Mouse (Mus musculus) brain, embryonic 14.5 days (tissue): ENCODE measurements around the gene Elk3. TPM values are rescaled to one million over a fixed set of nuclear protein-coding genes. Genes with fewer than 3 reads are reported as not detected.

Experiments used
- DNase-seq: peaks from one replicate; pipeline ENCODE4 v3.0.0-alpha.2; 2011; ENCODE audit warnings: low read depth
- CTCF ChIP-seq: fragments of 200-500 bp; IDR thresholded peaks from 2 replicates; pipeline ENCODE4 v1.5.1; 2012; ENCODE audit warnings: inconsistent platforms, mild to moderate bottlenecking, moderate library complexity, borderline replicate concordance; ENCODE audit not compliant: insufficient read depth, insufficient read length; ENCODE audit errors: extremely low read depth
- POLR2A ChIP-seq: fragments of 200-500 bp; IDR thresholded peaks from 2 replicates; pipeline ENCODE4 v1.6.1; 2012; ENCODE audit warnings: mild to moderate bottlenecking, inconsistent platforms, borderline replicate concordance; ENCODE audit not compliant: poor library complexity, insufficient read depth, insufficient read length, severe bottlenecking; ENCODE audit errors: extremely low read depth
- polyA plus RNA-seq: library from polyadenylated mRNA; depleted of rRNA; stranded (reverse); fragments of >200 nt; gene quantifications from 2 replicates; pipeline ENCODE4 v1.2.3, GENCODE M21; 2012

The Elk3 gene
- polyA plus RNA-seq, 1 experiment = 16.0 TPM

DNA sequence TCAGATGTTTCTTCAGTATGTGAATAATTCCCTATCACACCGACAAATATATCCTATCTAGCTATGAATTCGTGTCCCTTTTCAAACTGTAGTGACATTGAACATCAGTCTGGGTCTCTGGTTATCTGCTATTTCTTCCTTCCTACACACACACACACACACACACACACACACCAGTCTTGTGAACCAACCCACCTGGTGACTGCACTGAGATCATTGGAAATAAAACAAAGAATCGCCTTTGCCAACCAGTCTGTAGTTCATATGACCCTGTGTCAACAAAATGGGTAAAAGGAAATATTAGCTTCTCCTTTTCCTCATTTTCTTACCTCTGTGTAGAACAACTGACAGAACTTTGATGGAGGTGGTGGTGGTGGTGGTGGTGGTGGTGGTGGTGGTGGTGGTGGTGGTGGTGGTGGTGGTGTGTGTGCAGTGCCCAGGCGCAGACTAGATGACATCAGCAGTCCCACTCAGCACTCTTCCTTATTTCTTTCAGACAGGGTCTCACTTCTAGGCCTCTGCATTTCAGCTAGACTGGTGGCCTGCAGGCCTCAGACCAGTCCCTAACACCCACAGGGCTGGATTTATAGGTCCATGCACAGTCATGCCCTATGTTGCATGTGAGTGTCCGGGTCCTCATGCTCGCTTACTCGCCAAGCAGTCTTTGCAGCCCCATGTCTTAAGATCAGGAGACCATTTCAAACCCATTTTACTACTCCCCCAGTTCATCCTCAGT lies 64.6 kb downstream of the Elk3 start:
- no peak for TF ChIP-seq POLR2A
- TF ChIP-seq CTCF = no peak
- DNase-seq = no peak

DNA sequence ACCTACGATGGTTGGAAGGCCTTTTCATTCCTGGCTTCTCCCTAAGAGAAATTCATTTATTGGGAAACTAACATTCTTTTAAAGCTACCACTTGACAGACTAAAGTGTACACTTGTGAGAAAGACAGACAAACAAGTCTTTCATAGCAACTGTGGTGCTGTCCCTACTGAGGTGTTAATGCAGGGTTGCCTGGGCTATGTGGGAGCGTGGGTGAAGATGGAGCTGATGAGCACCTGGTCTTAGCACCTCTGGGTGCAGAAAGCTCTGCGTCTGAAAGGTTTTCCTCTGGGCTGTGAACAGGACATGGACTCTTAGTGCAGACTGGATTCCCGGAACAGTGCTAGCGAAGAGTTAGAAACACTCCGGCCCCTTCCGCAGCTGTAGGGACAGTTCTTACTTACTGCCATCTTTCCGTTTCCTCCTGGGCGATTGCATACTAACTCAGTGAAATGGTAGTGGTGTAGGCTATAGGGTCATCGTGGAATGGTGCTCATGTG lies 66.7 kb downstream of the Elk3 start:
- TF ChIP-seq POLR2A (no peak), CTCF (no peak)
- DNase-seq = no peak

DNA sequence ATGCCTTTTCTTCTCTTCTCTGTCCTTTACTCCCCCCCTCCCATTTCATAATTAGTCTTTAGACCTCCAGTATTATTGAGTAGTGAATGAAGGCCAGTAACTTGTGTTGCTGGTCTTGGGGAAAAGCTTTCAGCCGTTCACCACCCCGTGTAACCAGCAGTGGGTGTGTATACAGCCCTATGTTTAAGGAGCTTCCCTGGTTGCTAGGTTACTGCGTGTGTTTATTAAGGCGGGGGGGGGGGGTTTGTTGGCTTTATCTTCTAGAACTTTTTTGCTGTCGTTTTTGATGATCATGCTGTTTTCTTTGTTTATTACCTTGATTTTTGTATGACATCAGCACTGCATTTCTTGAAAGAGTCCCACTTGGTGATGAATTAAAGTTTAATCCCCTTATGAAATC lies 68.1 kb downstream of the Elk3 start:
- TF ChIP-seq POLR2A (no peak), CTCF (no peak)
- DNase-seq = no peak

DNA sequence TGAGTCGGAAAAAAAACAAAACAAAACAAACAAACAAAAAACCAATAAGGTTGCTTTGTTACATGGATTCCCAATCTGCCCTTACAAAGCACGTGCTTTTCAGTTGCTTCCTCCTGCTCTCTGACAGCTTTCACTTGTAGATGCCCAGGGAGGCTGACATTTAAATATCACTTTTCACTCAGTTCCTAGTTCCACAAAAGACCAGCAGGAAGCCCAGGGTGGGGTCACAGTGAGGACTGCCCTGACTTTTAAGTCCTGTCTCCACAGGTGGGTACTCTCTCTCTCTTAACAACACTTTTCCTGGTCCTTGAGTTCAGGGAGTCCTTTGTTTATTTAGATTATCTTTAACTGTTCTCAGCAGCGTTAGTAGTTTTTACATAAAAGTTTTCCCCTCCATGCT lies 68.7 kb downstream of the Elk3 start:
- TF ChIP-seq CTCF = no peak
- TF ChIP-seq POLR2A = no peak
- no peak for DNase-seq

DNA sequence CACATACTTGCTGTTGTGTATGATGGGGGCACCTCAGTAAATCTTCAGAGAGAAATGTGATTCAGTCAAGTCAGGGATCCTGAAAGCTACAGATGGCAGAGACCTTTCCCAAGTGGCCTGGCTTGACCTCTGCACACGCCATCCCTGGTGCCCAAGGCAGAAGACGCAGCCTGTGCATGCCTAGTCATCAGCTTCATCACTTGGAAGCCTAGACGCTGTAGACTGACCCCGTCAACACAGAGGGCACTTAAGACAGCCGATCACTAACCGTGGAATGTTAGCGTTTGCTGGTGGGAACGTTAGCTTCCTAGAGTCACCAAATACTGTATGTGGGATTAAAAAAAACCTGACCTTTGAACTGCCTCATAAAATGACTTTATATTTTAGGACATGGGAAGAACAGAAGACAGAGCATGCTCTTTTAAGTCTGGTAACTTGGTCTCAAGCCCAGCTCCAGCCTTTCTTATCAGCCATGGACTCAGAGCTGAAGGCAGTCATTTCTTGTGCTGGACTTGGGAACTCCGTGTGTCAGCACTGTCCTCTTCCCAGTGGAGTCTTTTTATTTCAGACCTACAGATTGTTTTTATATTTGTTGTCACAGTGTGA lies 71.6 kb downstream of the Elk3 start:
- DNase-seq = no peak
- TF ChIP-seq POLR2A (no peak), CTCF (no peak)

DNA sequence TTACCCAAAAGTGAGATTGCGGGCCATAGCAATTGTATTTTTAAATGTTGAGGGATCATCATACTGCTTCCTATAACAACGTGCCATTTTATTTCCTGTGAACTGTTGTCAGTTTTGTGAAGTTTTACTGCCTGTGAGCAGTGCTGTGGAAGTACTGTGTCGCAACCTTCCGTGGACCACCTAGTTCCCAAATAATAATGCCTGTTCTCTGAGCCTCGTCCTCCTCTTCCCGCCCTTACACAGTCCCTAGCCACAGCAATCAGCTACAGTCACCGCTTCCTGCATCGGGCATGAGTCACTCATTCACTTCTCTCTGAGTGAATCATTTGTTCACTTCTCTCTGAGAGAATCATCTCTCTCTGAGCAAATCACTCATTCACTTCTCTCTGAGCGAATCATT lies 76.2 kb downstream of the Elk3 start:
- no peak for TF ChIP-seq CTCF
- DNase-seq = no peak

DNA sequence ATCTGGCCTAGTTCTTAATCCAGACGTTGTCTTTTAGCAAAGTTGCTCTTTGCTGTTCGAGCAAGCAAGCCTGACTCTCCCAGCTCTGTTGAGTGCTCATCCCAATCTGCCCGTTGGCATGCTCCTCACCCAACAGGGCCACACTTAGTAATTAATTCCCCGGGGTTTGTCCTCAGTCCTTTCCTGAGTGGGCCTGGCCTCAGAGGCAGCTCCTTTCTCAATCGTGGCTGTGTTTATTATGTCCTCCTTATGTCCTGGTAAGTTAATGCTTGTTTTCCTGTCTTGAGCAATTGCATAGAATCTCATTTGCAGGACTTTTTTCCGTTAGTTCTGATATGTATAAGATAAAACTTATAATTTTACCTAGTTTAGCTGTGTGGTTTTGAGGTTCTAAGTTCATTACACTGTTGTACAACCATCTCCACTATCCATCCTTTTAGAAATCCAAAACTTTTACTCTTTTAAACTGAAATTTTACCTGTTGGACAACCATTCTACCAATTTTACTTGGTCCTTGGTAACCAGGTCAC lies 77.2 kb downstream of the Elk3 start:
- no peak for DNase-seq
- no peak for TF ChIP-seq POLR2A
- no peak for TF ChIP-seq CTCF

DNA sequence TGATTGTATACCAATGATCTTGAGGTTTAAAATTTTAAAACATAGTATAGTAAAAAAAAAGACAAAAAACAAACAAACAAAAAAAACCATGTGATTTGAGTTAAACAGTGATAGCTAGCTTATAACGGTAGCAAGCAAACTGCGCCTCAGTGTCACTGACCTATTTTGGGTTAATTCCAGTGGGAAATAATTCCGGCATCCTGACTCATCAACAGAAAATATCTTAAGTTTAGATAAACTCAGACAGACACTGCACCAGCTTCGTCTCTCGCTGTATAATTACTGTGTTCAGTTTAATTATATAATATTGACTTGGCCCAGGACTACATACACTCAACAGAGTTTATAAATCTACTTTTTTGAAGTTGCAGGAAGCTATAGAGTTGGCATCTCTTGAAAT lies 79.0 kb downstream of the Elk3 start:
- TF ChIP-seq POLR2A (no peak), CTCF (no peak)

DNA sequence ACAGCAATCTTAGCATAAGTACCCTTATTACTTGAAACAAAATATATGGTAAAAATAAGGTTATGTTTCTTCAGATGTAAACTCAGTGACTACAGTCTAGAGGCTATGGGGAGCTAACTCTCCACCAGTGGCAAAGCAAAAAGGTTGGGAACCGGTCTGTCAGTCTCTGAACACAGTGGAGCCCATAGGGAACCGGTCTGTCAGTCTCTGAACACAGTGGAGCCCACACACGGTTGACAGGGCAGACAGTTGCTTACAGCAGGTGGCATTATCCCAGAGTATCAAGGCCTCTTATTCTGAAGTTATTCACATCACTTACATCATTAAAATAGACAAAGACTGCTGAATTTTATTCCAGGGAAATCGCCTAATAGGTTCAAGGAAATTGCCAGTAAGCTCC lies 79.4 kb downstream of the Elk3 start:
- DNase-seq = peak; percentile 58
- TF ChIP-seq POLR2A (no peak), CTCF (no peak)

More for the DNA sequence above, 79.0 kb downstream of the Elk3 start:
- DNase-seq = no peak

DNA sequence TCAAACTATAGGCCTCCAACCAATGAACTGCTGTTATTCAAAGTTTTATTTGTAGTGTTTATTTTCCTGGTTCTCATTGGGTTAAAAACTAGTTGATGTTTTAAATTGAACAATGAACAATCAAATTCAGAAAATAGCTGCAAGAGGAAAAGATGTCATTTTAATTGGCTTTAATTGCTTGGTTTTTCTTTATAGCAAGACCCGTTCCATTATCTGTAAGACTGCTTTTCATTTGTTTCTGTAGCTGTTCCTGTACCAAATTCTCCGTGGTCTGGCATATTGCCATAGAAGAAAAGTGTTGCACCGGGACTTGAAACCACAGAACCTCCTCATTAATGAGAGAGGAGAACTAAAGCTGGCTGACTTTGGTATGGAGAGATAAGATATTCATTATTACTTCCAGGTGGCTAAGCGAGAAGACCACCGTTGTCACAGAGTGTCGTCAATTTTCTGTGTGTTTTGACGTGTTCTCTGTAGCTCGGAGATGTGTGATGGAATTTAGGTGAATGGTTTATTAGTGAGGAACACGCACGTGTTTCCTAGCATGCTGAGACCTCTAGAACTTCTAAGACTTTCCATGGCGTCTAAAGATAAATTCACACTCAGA lies 82.4 kb downstream of the Elk3 start:
- DNase-seq = no peak
- TF ChIP-seq CTCF (no peak), POLR2A (no peak)

DNA sequence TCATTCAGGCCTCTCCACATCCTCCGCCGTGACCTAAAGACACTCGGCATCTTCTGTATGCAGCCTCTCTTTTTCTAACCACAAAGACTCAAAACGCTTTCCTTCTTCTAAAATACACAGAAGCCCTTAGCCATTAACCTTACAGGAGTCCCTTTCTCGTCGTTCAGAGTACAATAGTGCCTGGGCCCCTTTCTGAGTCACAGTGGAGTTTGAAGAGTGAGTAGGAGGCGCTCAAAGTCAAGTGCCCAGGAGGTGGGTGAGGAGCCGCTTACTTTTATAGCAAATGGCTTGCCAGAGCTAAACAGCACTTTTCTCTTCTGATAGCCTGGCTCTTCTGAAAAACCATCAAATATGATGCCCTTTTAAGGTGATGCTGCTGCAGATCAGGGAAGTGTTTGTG lies 83.0 kb downstream of the Elk3 start:
- no peak for TF ChIP-seq CTCF
- no peak for TF ChIP-seq POLR2A
- DNase-seq = no peak
